Mouse (Mus musculus): ENCODE data around the gene Fxyd2. TPM values are rescaled to one million over a fixed set of nuclear protein-coding genes. Genes with fewer than 3 reads are reported as not detected.

Fxyd2 gene
- polyA plus RNA-seq, 1 experiment from 2014 or later = 2.3 TPM

DNA sequence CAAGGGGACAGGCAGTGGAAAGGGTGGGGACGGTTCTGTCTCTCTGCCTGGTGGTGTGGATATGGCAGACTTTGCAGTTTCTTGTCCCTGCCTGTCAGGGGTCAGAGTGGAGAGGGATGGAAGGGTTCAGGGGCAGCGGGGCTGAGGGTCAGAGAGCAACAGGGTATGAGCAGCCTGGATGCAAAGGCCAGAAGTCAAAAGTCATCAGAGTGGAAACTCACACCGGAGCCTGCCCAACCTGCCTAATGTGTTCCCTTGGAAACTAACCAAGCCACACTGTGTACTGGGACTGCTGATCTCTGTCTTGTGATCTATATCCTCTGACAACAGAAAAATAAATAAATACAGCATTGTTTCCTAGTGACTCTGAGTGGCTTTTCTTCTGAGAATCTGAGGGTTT is 3.7 kb upstream of the Fxyd2 start:
- peaks cover 42% of the 10 kb centered on the region for H3K36me3 ChIP-seq (replicated peaks)
- WGBS = 80% methylated on average over 3 of the region's 3 CpGs

GRCm38 (mm10) chr9:45398336-45398735 is 1.1 kb upstream of the Fxyd2 start:
- no peak overlapping the region for H3K27ac ChIP-seq

More for the DNA sequence above, 3.7 kb upstream of the Fxyd2 start:
- no peak for ATAC-seq (ENCODE audit: low FRiP score)
- H3K27me3 ChIP-seq = no peaks in the 10 kb centered on the region
- H3K27ac ChIP-seq = no peak overlapping the region
- no peak overlapping the region for H3K4me2 ChIP-seq
- no peaks in the 10 kb centered on the region for H3K4me1 ChIP-seq
- H3K9me3 ChIP-seq = no peaks in the 10 kb centered on the region
- H3K4me3 ChIP-seq (replicated peaks) = no peak overlapping the region
- no peak overlapping the region for H3K9ac ChIP-seq

GRCm38 (mm10) chr9:45401851-45402250 is 2.4 kb downstream of the Fxyd2 start:
- Histone ChIP-seq H3K27me3 (peaks cover 5% of the 10 kb centered on the region), H3K4me1 (no peaks in the 10 kb centered on the region), H3K4me2 (no peak overlapping the region), H3K9ac (no peak overlapping the region), H3K36me3 (replicated peaks) (no peaks in the 10 kb centered on the region), H3K27ac (no peak overlapping the region), H3K4me3 (replicated peaks) (no peak overlapping the region), H3K9me3 (no peaks in the 10 kb centered on the region)
- no peak for ATAC-seq (ENCODE audit: low FRiP score)
- WGBS = 61% methylated on average over 4 of the region's 4 CpGs

More at GRCm38 (mm10) chr9:45398336-45398735, 1.1 kb upstream of the Fxyd2 start:
- H3K4me1 ChIP-seq = no peaks in the 10 kb centered on the region
- H3K27me3 ChIP-seq = no peaks in the 10 kb centered on the region; the same call in 1 of the 2 replicates
- no peak for ATAC-seq (ENCODE audit: low FRiP score)
- peaks cover 25% of the 10 kb centered on the region for H3K36me3 ChIP-seq (replicated peaks)
- H3K4me3 ChIP-seq (replicated peaks) = no peak overlapping the region
- WGBS = 59% methylated on average over 1 of the region's 1 CpGs
- no peaks in the 10 kb centered on the region for H3K9me3 ChIP-seq
- H3K4me2 ChIP-seq = no peak overlapping the region
- H3K9ac ChIP-seq = no peak overlapping the region

GRCm38 (mm10) chr9:45402957-45403356 is 3.5 kb downstream of the Fxyd2 start:
- H3K9me3 ChIP-seq = no peaks in the 10 kb centered on the region
- no peak for ATAC-seq (ENCODE audit: low FRiP score)
- H3K4me3 ChIP-seq (replicated peaks) = no peak overlapping the region
- peaks cover 5% of the 10 kb centered on the region for H3K27me3 ChIP-seq
- no peak overlapping the region for H3K27ac ChIP-seq
- 62% methylated on average over 2 of the region's 2 CpGs for WGBS
- no peaks in the 10 kb centered on the region for H3K36me3 ChIP-seq (replicated peaks)
- no peak overlapping the region for H3K4me2 ChIP-seq
- no peak overlapping the region for H3K9ac ChIP-seq
- peaks cover 2% of the 10 kb centered on the region; the same call in 1 of the 2 replicates for H3K4me1 ChIP-seq

DNA sequence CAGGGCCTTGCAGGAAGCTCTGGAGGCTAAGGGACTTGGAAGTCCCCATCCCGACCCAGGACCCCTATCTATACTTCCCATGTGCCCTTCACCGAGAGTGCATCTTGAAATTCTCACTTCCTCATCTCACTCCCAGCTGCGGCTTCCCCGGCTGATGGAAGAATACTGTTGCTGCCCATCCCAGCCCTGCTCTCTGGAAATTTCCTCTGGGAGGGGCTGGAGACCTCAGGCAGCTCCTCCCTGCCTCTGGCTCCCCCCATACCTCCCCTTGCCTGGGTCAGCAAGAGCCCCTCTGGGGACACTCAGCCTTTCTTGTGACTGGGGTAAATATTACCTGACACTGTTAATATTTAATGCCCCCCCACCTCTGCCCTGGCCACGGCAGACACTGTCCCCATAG is 6.2 kb downstream of the Fxyd2 start:
- peaks cover 20% of the 10 kb centered on the region for H3K27me3 ChIP-seq
- H3K9me3 ChIP-seq = no peaks in the 10 kb centered on the region
- H3K4me2 ChIP-seq = no peak overlapping the region
- ATAC-seq (ENCODE audit: low FRiP score) = no peak
- H3K36me3 ChIP-seq (replicated peaks) = no peaks in the 10 kb centered on the region
- H3K9ac ChIP-seq = no peak overlapping the region
- peaks cover 7% of the 10 kb centered on the region; the same call in 1 of the 2 replicates for H3K4me1 ChIP-seq
- H3K4me3 ChIP-seq (replicated peaks) = no peak overlapping the region
- no peak overlapping the region for H3K27ac ChIP-seq
- 71% methylated on average over 5 of the region's 5 CpGs for WGBS

DNA sequence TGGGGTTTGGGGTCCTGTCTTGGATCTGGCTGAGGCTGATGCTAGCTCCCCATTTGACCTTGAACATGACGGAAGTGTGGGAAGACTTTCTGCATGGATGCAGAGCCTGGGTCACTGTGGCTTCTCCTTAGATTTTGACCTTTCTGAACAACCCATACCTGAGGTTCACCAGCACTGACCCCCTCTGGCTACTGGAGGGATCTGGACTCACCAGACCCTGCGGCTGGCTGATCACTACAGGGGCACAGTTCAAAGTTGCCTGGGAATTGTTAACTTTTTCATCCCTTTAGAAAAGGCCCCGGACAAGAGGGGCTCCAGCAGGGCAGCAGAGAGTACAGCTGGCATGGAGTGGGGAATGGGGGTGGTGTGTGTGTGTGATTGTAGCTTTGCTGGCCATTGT is 7.3 kb downstream of the Fxyd2 start:
- H3K4me3 ChIP-seq (replicated peaks) = no peak overlapping the region
- H3K27ac ChIP-seq = no peak overlapping the region
- H3K9ac ChIP-seq = no peak overlapping the region
- H3K4me2 ChIP-seq = no peak overlapping the region
- no peaks in the 10 kb centered on the region for H3K36me3 ChIP-seq (replicated peaks)
- 72% methylated on average over 3 of the region's 3 CpGs for WGBS
- H3K4me1 ChIP-seq = peaks cover 7% of the 10 kb centered on the region; the same call in 1 of the 2 replicates
- no peak for ATAC-seq (ENCODE audit: low FRiP score)
- no peaks in the 10 kb centered on the region for H3K9me3 ChIP-seq
- H3K27me3 ChIP-seq = peaks cover 28% of the 10 kb centered on the region

DNA sequence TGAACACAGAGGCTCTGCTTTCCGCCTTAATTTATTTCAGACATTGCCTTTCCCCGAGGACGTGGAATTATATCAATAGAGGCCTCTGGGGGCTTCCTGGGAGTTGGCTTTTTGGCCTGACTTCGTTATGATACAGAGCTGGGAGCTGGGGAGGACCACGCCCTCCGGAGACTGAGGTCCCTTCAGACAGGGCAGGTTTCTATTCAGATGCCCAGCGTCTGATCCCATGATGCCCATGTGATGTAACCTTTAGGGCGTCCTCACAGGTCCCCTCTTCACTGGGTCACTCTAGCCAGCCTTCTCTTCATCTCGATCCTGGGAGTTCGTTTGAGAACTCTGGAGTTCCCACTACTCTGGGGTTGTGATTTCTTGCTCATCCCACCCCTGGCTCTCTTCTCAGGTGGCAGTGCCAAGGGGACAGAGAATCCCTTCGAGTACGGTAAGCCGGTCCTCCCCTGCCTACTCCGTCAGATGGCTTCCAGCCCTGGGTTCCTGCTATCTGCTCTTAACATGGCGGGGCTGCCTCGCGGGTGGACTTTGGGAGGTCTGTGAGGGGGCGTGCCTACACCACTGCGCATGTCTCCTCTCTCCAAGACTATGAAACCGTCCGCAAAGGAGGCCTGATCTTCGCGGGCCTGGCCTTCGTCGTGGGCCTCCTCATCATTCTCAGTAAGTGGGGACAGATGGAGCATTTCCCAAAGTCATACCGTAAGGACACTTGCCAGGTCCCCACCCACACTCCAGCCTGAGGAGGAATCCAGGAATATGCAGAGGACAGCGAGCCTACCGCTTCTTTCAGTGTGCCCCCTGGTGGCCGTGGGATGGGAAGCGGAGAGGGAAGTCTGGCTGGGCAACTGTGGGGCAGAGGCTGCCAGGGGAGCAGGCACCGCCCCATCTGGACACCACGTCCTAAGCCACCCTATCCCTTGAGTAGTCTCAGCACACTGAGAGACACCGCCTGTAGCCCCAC is 8.5 kb downstream of the Fxyd2 start:
- Histone ChIP-seq H3K4me2 (peak overlapping the region; percentile 52), H3K36me3 (replicated peaks) (no peaks in the 10 kb centered on the region), H3K27me3 (peaks cover 28% of the 10 kb centered on the region), H3K9me3 (no peaks in the 10 kb centered on the region), H3K4me3 (replicated peaks) (peak overlapping the region; percentile 31), H3K4me1 (peaks cover 11% of the 10 kb centered on the region), H3K27ac (no peak overlapping the region), H3K9ac (peak overlapping the region; percentile 36)
- ATAC-seq (ENCODE audit: low FRiP score) = peak; percentile 68
- WGBS = 42% methylated on average over 33 of the region's 33 CpGs

GRCm38 (mm10) chr9:45410193-45410592 is 10.7 kb downstream of the Fxyd2 start:
- peaks cover 24% of the 10 kb centered on the region for H3K27me3 ChIP-seq
- no peaks in the 10 kb centered on the region for H3K9me3 ChIP-seq
- peaks cover 11% of the 10 kb centered on the region for H3K4me1 ChIP-seq
- no peak overlapping the region for H3K4me3 ChIP-seq (replicated peaks)
- 88% methylated on average over 5 of the region's 5 CpGs for WGBS
- no peaks in the 10 kb centered on the region for H3K36me3 ChIP-seq (replicated peaks)
- no peak overlapping the region for H3K4me2 ChIP-seq
- ATAC-seq (ENCODE audit: low FRiP score) = no peak
- no peak overlapping the region for H3K9ac ChIP-seq
- H3K27ac ChIP-seq = no peak overlapping the region

GRCm38 (mm10) chr9:45410614-45411013 is 11.1 kb downstream of the Fxyd2 start:
- Histone ChIP-seq H3K4me1 (peaks cover 11% of the 10 kb centered on the region), H3K9ac (no peak overlapping the region), H3K27me3 (peaks cover 25% of the 10 kb centered on the region), H3K4me2 (no peak overlapping the region), H3K36me3 (replicated peaks) (no peaks in the 10 kb centered on the region), H3K9me3 (no peaks in the 10 kb centered on the region), H3K27ac (no peak overlapping the region), H3K4me3 (replicated peaks) (no peak overlapping the region)
- WGBS = 90% methylated on average over 2 of the region's 2 CpGs
- ATAC-seq (ENCODE audit: low FRiP score) = no peak

DNA sequence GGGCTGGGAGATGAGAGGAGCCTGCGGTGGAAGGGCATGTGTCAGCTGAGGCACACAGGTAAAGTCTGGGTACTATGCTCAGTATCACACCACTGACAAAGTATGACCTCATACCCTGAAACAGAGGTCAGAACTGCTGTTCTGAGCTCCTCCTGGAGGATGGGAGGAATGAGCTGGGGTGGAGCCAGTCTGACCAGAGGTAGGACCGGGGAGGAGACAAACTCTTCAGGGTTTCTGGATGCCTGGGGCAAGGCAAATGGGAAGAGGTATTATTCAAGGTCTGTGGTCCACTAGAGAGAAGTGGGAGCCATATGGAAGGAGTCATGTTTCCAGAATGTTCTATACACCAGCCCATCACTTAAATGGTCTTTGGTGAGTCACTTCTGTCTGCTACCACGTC is 11.6 kb downstream of the Fxyd2 start:
- peaks cover 25% of the 10 kb centered on the region for H3K27me3 ChIP-seq
- H3K27ac ChIP-seq = no peak overlapping the region
- ATAC-seq (ENCODE audit: low FRiP score) = no peak
- H3K36me3 ChIP-seq (replicated peaks) = no peaks in the 10 kb centered on the region
- no peak overlapping the region for H3K4me2 ChIP-seq
- WGBS = 89% methylated on average over 3 of the region's 3 CpGs
- no peak overlapping the region for H3K4me3 ChIP-seq (replicated peaks)
- H3K9me3 ChIP-seq = no peaks in the 10 kb centered on the region
- no peak overlapping the region for H3K9ac ChIP-seq
- peaks cover 11% of the 10 kb centered on the region for H3K4me1 ChIP-seq

DNA sequence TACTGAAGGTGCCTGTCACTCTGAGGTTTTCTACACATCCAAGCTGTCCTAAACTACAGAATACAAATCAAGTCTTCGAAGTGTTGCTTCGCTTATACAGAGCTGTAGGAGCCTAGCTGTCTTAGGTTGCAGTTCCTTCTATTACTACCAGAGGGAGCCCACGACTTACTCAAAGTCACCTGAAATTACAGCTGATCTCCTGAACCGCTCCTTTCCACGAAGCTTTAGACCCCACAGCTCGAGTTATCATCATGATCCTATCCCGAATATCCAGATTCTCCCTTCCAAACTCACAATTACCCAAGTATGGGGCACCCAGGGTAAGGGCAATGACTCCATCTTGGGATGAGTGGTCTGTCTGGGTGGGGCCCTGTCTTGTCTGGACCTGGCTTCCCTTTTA is 12.3 kb downstream of the Fxyd2 start:
- peak overlapping the region; percentile 44 for H3K4me2 ChIP-seq
- 24% methylated on average over 7 of the region's 7 CpGs for WGBS
- no peak overlapping the region for H3K4me3 ChIP-seq (replicated peaks)
- H3K36me3 ChIP-seq (replicated peaks) = no peaks in the 10 kb centered on the region
- no peak overlapping the region; the same call in 1 of the 2 replicates for H3K27ac ChIP-seq
- peaks cover 11% of the 10 kb centered on the region for H3K4me1 ChIP-seq
- H3K27me3 ChIP-seq = peaks cover 25% of the 10 kb centered on the region
- peak; percentile 42; the same call in 1 of the 2 replicates for ATAC-seq (ENCODE audit: low FRiP score)
- H3K9me3 ChIP-seq = no peaks in the 10 kb centered on the region
- no peak overlapping the region; the same call in 1 of the 2 replicates for H3K9ac ChIP-seq

DNA sequence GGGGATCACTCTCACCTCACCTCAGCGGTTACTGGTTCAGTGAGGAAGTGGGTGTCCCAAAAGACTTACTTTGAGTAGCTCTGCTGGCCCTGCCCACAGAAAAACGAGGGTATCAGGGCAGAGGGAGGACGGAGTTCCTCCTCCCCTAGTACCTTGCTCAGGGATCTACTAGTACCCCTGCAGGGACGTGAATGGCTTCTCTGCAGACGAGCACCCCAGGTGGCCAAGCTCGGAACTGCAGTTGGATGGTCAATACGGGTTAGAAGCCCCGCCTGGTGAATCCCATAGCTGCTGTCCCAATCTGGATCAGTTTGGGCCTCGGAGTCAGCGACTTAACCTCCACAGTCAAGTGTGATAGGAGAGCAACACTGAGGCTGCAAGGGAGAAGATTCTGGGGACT is 12.8 kb downstream of the Fxyd2 start:
- no peak overlapping the region for H3K4me3 ChIP-seq (replicated peaks)
- WGBS = 4% methylated on average over 10 of the region's 10 CpGs
- H3K9me3 ChIP-seq = no peaks in the 10 kb centered on the region
- no peaks in the 10 kb centered on the region for H3K36me3 ChIP-seq (replicated peaks)
- H3K27ac ChIP-seq = no peak overlapping the region; the same call in 1 of the 2 replicates
- H3K27me3 ChIP-seq = peaks cover 25% of the 10 kb centered on the region
- H3K4me2 ChIP-seq = peak overlapping the region; percentile 44
- H3K9ac ChIP-seq = no peak overlapping the region; the same call in 1 of the 2 replicates
- H3K4me1 ChIP-seq = peaks cover 11% of the 10 kb centered on the region
- 0 out of 2 replicates have a peak, but pooled peaks have one; percentile 34 for ATAC-seq (ENCODE audit: low FRiP score)

Measured in forebrain, embryonic 12.5 days (tissue).